13 mouse cellular contexts compared by ENCODE assay signal in the genomic region with DNA sequence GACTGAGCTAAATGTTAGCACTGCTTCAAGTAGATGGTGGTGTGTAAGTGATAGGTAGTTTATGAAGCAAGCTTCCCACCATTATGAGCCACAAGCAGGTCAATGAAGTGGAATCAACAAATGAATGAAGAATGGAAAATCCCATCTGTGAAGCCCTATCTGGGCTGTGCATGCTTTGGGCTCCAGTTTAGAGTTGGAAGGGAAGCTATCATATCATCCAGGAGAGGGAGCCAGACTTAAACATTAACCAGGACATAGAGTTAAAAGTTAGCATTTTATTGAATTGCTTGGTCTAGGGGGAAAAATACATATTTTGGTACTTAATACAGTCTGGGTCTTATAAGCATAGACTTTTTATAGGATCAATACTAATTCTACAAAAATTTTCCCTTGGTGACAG.
DNase-seq lines count a peak whose midpoint lies in the region; ATAC-seq and TF ChIP-seq lines count a peak whose summit lies in the region.
"Had no signal": no experiment of that assay in that cellular context is flagged by ENCODE, and none has a peak within 500 bp of the region (broad histone marks: within the 10 kb centered on the region; RNA-seq: fewer than 3 reads in every experiment).

No protein-coding gene starts in this region.

- no peaks in the 10 kb centered on the region for H3K9me3 ChIP-seq in forebrain, postnatal 0 days (ENCODE audit: low read length)
- no peaks in the 10 kb centered on the region for H3K9me3 ChIP-seq in forebrain, embryonic 13.5 days (replicated peaks)
- no peaks in the 10 kb centered on the region for H3K9me3 ChIP-seq in E14TG2a.4 (ENCODE audit: low read length)
- H3K9me3 ChIP-seq: intestine, embryonic 15.5 days had no signal

- H3K4me1 ChIP-seq in forebrain, postnatal 0 days (ENCODE audit: insufficient read depth), result no peaks in the 10 kb centered on the region; the same call in 1 of the 2 replicates
- H3K4me1 ChIP-seq in forebrain, embryonic 13.5 days, result peaks cover 26% of the 10 kb centered on the region
- H3K4me1 ChIP-seq in E14TG2a.4 (replicated peaks; ENCODE audit: low read depth, low read length), result no peaks in the 10 kb centered on the region
- H3K4me1 ChIP-seq in cerebellum, adult 2 months (ENCODE audit: control insufficient read depth, insufficient read depth, low read length), result no peaks in the 10 kb centered on the region; the same call in 1 of the 2 replicates
- H3K4me1 ChIP-seq: intestine, embryonic 15.5 days had no signal

- no peak overlapping the region for H3K4me3 ChIP-seq in forebrain, postnatal 0 days (ENCODE audit: low read depth, low read length)
- H3K4me3 ChIP-seq in forebrain, embryonic 13.5 days, result no peak overlapping the region
- H3K4me3 ChIP-seq in E14TG2a.4 (replicated peaks; ENCODE audit: low read length), result no peak overlapping the region
- H3K4me3 ChIP-seq in cerebellum, adult 2 months (replicated peaks; ENCODE audit: insufficient read depth, low read depth, low read length), result no peak overlapping the region
- H3K4me3 ChIP-seq: intestine, embryonic 15.5 days had no signal

- no peak overlapping the region for H3K4me2 ChIP-seq in forebrain, postnatal 0 days (ENCODE audit: low read depth)
- no peak overlapping the region for H3K4me2 ChIP-seq in forebrain, embryonic 13.5 days
- H3K4me2 ChIP-seq: intestine, embryonic 15.5 days had no signal

- peak; percentile 69 for TF ChIP-seq CTCF in forebrain, postnatal 0 days (IDR thresholded peaks at IDR 0.05; ENCODE audit: low read depth)
- peak; percentile 35; the same call in 1 of the 2 replicates for TF ChIP-seq CTCF in E14TG2a.4 (conservative IDR thresholded peaks at IDR 0.05; ENCODE audit: low read length)
- TF ChIP-seq CTCF in cerebellum, adult 2 months (IDR thresholded peaks at IDR 0.05; ENCODE audit: borderline replicate concordance, insufficient read depth, low read depth, low read length), result peak; percentile 41; the same call in 1 of the 2 replicates

- ATAC-seq in forebrain, postnatal 0 days, result peak; percentile 51
- ATAC-seq in forebrain, embryonic 13.5 days, result no peak
- ATAC-seq: forebrain, embryonic 16.5 days; intestine, embryonic 15.5 days had no signal

- H3K27me3 ChIP-seq in forebrain, postnatal 0 days (ENCODE audit: insufficient read depth, low read length), result no peaks in the 10 kb centered on the region
- no peaks in the 10 kb centered on the region for H3K27me3 ChIP-seq in forebrain, embryonic 13.5 days
- no peaks in the 10 kb centered on the region for H3K27me3 ChIP-seq in E14TG2a.4 (ENCODE audit: insufficient read depth, low read length)
- no peaks in the 10 kb centered on the region for H3K27me3 ChIP-seq in cerebellum, adult 2 months (ENCODE audit: control insufficient read depth, insufficient read depth, low read length)
- H3K27me3 ChIP-seq: intestine, embryonic 15.5 days had no signal

- H3K36me3 ChIP-seq in forebrain, postnatal 0 days (ENCODE audit: insufficient read depth), result no peaks in the 10 kb centered on the region
- no peaks in the 10 kb centered on the region for H3K36me3 ChIP-seq in forebrain, embryonic 13.5 days (ENCODE audit: poor library complexity, severe bottlenecking)
- H3K36me3 ChIP-seq in E14TG2a.4 (ENCODE audit: insufficient read depth, low read length), result no peaks in the 10 kb centered on the region
- H3K36me3 ChIP-seq: intestine, embryonic 15.5 days had no signal

- no peak overlapping the region for H3K9ac ChIP-seq in forebrain, postnatal 0 days
- no peak overlapping the region for H3K9ac ChIP-seq in forebrain, embryonic 13.5 days
- H3K9ac ChIP-seq: intestine, embryonic 15.5 days had no signal

- peak; percentile 43 for DNase-seq in forebrain, postnatal 0 days
- DNase-seq in layer of hippocampus, adult 9-10 months (ENCODE audit: low spot score), result peak; percentile 35
- no peak for DNase-seq in layer of hippocampus, postnatal 25 days (ENCODE audit: extremely low spot score in 1 of 2, low spot score in 1 of 2)
- peak in 1 of 2 experiments; percentile 64 for DNase-seq in cerebellum, adult 2 months
- DNase-seq in gastrocnemius, postnatal 4 days (ENCODE audit: low spot score in 2 of 2), result no peak
- DNase-seq in gastrocnemius, adult 18-20 months (ENCODE audit: low spot score), result no peak
- DNase-seq: adrenal gland, adult 8-10 months; left cerebral cortex, postnatal 4 days; lung, postnatal 4 days had no signal

- no peak for TF ChIP-seq POLR2A in cerebellum, adult 2 months (IDR thresholded peaks at IDR 0.05; ENCODE audit: borderline replicate concordance, insufficient read depth, low read length)

- H3K27ac ChIP-seq in forebrain, postnatal 0 days (ENCODE audit: low read depth, low read length), result no peak overlapping the region
- H3K27ac ChIP-seq in forebrain, embryonic 13.5 days, result no peak overlapping the region
- no peak overlapping the region for H3K27ac ChIP-seq in cerebellum, adult 2 months (ENCODE audit: insufficient read depth, low read length)
- H3K27ac ChIP-seq: intestine, embryonic 15.5 days had no signal

Comparison
In these comparisons a context has a peak if more than half of its experiments do, and no peak if none do; other contexts are left out.
1. DNase-seq: peak in forebrain, postnatal 0 days (single experiment) and layer of hippocampus, adult 9-10 months (single experiment); none in layer of hippocampus, postnatal 25 days (0 of 2), gastrocnemius, postnatal 4 days (0 of 2) and gastrocnemius, adult 18-20 months (single experiment).
2. Peak in every context shown above with its lines, with median percentiles within 50 percentile points of each other: CTCF ChIP-seq.